Mouse (Mus musculus): ENCODE data around the gene Lkaaear1. TPM values are rescaled to one million over a fixed set of nuclear protein-coding genes. Genes with fewer than 3 reads are reported as not detected.
A peak's percentile ranks its signal among the peaks of the same experiment; 100 is the strongest.

The Lkaaear1 gene
- polyA plus RNA-seq, 1 experiment from 2014 or later, result not detected

- H3K79me2 ChIP-seq (ENCODE audit: inconsistent target), result no peaks in the 10 kb centered on the region
- no peak overlapping the region for H3K27ac ChIP-seq
- no peaks in the 10 kb centered on the region for H3K36me3 ChIP-seq (ENCODE audit: inconsistent target)
- WGBS (ENCODE audit: missing documents), result 90% methylated on average over 5 of the region's 5 CpGs
- no peak overlapping the region for H3K4me3 ChIP-seq (ENCODE audit: inconsistent target)
Observed at GRCm38 (mm10) chr2:181677096-181677754, 21.0 kb downstream of the Lkaaear1 start.

- Histone ChIP-seq H3K36me3 (ENCODE audit: inconsistent target) (no peaks in the 10 kb centered on the region), H3K4me3 (ENCODE audit: inconsistent target) (no peak overlapping the region), H3K79me2 (ENCODE audit: inconsistent target) (no peaks in the 10 kb centered on the region), H3K27ac (no peak overlapping the region)
- 44% methylated on average over 2 of the region's 2 CpGs for WGBS (ENCODE audit: missing documents)
Observed at GRCm38 (mm10) chr2:181676424-181676823, 21.8 kb downstream of the Lkaaear1 start.

GRCm38 (mm10) chr2:181675454-181675853 lies 22.8 kb downstream of the Lkaaear1 start:
- Histone ChIP-seq H3K36me3 (ENCODE audit: inconsistent target) (no peaks in the 10 kb centered on the region), H3K27ac (no peak overlapping the region), H3K79me2 (ENCODE audit: inconsistent target) (no peaks in the 10 kb centered on the region), H3K4me3 (ENCODE audit: inconsistent target) (peak overlapping the region; percentile 9; the same call in 1 of the 2 replicates)
- 1% methylated on average over 14 of the region's 14 CpGs for WGBS (ENCODE audit: missing documents)

GRCm38 (mm10) chr2:181674934-181675333 lies 23.3 kb downstream of the Lkaaear1 start:
- Histone ChIP-seq H3K36me3 (ENCODE audit: inconsistent target) (no peaks in the 10 kb centered on the region), H3K27ac (no peak overlapping the region), H3K79me2 (ENCODE audit: inconsistent target) (no peaks in the 10 kb centered on the region), H3K4me3 (ENCODE audit: inconsistent target) (no peak overlapping the region)
- WGBS (ENCODE audit: missing documents), result 86% methylated on average over 4 of the region's 4 CpGs

- H3K4me3 ChIP-seq (ENCODE audit: inconsistent target), result no peak overlapping the region
- no peak overlapping the region for H3K27ac ChIP-seq
- H3K79me2 ChIP-seq (ENCODE audit: inconsistent target), result no peaks in the 10 kb centered on the region
- WGBS (ENCODE audit: missing documents), result 100% methylated on average over 1 of the region's 1 CpGs
- no peaks in the 10 kb centered on the region for H3K36me3 ChIP-seq (ENCODE audit: inconsistent target)
Observed at GRCm38 (mm10) chr2:181673501-181673900, 24.7 kb downstream of the Lkaaear1 start.

GRCm38 (mm10) chr2:181671984-181672383 lies 26.3 kb downstream of the Lkaaear1 start:
- no peak overlapping the region for H3K27ac ChIP-seq
- WGBS (ENCODE audit: missing documents), result 78% methylated on average over 7 of the region's 7 CpGs
- H3K36me3 ChIP-seq (ENCODE audit: inconsistent target), result no peaks in the 10 kb centered on the region
- H3K4me3 ChIP-seq (ENCODE audit: inconsistent target), result no peak overlapping the region
- H3K79me2 ChIP-seq (ENCODE audit: inconsistent target), result no peaks in the 10 kb centered on the region

GRCm38 (mm10) chr2:181671326-181671725 lies 26.9 kb downstream of the Lkaaear1 start, which contains the start of gene Sox18:
Sox18 (minus strand) TSS chr2:181671640.
- 4% methylated on average over 39 of the region's 43 CpGs for WGBS (ENCODE audit: missing documents)
- no peak within 1 kb of the TSS for H3K4me3 ChIP-seq (ENCODE audit: inconsistent target)
- H3K27ac ChIP-seq, result no peak within 1 kb of the TSS

GRCm38 (mm10) chr2:181670913-181671311 lies 27.3 kb downstream of the Lkaaear1 start:
- H3K27ac ChIP-seq, result no peak overlapping the region
- WGBS (ENCODE audit: missing documents), result 2% methylated on average over 41 of the region's 41 CpGs
- no peak overlapping the region for H3K4me3 ChIP-seq (ENCODE audit: inconsistent target)
- H3K36me3 ChIP-seq (ENCODE audit: inconsistent target), result no peaks in the 10 kb centered on the region
- no peaks in the 10 kb centered on the region for H3K79me2 ChIP-seq (ENCODE audit: inconsistent target)

More at GRCm38 (mm10) chr2:181671326-181671725, 26.9 kb downstream of the Lkaaear1 start, which contains the start of gene Sox18:
- Histone ChIP-seq H3K79me2 (ENCODE audit: inconsistent target) (no peaks in the 10 kb centered on the region), H3K36me3 (ENCODE audit: inconsistent target) (no peaks in the 10 kb centered on the region)

GRCm38 (mm10) chr2:181670285-181670912 lies 27.8 kb downstream of the Lkaaear1 start:
- WGBS (ENCODE audit: missing documents), result 18% methylated on average over 55 of the region's 56 CpGs
- no peaks in the 10 kb centered on the region for H3K79me2 ChIP-seq (ENCODE audit: inconsistent target)
- no peak overlapping the region for H3K4me3 ChIP-seq (ENCODE audit: inconsistent target)
- no peaks in the 10 kb centered on the region for H3K36me3 ChIP-seq (ENCODE audit: inconsistent target)
- H3K27ac ChIP-seq, result no peak overlapping the region

- Histone ChIP-seq H3K36me3 (ENCODE audit: inconsistent target) (no peaks in the 10 kb centered on the region), H3K4me3 (ENCODE audit: inconsistent target) (no peak overlapping the region), H3K27ac (no peak overlapping the region), H3K79me2 (ENCODE audit: inconsistent target) (no peaks in the 10 kb centered on the region)
- 34% methylated on average over 4 of the region's 4 CpGs for WGBS (ENCODE audit: missing documents)
Observed at GRCm38 (mm10) chr2:181663298-181663630, 35.0 kb downstream of the Lkaaear1 start.

GRCm38 (mm10) chr2:181662620-181663297 lies 35.5 kb downstream of the Lkaaear1 start:
- no peak overlapping the region for H3K4me3 ChIP-seq (ENCODE audit: inconsistent target)
- 84% methylated on average over 3 of the region's 3 CpGs for WGBS (ENCODE audit: missing documents)
- H3K36me3 ChIP-seq (ENCODE audit: inconsistent target), result no peaks in the 10 kb centered on the region
- no peak overlapping the region for H3K27ac ChIP-seq
- no peaks in the 10 kb centered on the region for H3K79me2 ChIP-seq (ENCODE audit: inconsistent target)

- no peak overlapping the region for H3K4me3 ChIP-seq (ENCODE audit: inconsistent target)
- H3K79me2 ChIP-seq (ENCODE audit: inconsistent target), result no peaks in the 10 kb centered on the region
- H3K27ac ChIP-seq, result 0 out of 2 replicates have a peak overlapping the region, but pooled peaks have one; percentile 15
- 4% methylated on average over 9 of the region's 9 CpGs for WGBS (ENCODE audit: missing documents)
- peaks cover 10% of the 10 kb centered on the region for H3K36me3 ChIP-seq (ENCODE audit: inconsistent target)
Observed at GRCm38 (mm10) chr2:181659609-181660055, 38.6 kb downstream of the Lkaaear1 start.

GRCm38 (mm10) chr2:181658930-181659555 lies 39.2 kb downstream of the Lkaaear1 start:
- Histone ChIP-seq H3K36me3 (ENCODE audit: inconsistent target) (peaks cover 15% of the 10 kb centered on the region), H3K4me3 (ENCODE audit: inconsistent target) (no peak overlapping the region), H3K79me2 (ENCODE audit: inconsistent target) (no peaks in the 10 kb centered on the region), H3K27ac (0 out of 2 replicates have a peak overlapping the region, but pooled peaks have one; percentile 15)
- 31% methylated on average over 17 of the region's 17 CpGs for WGBS (ENCODE audit: missing documents)

- Histone ChIP-seq H3K36me3 (ENCODE audit: inconsistent target) (peaks cover 21% of the 10 kb centered on the region), H3K27ac (no peak overlapping the region), H3K4me3 (ENCODE audit: inconsistent target) (no peak overlapping the region), H3K79me2 (ENCODE audit: inconsistent target) (no peaks in the 10 kb centered on the region)
- WGBS (ENCODE audit: missing documents), result 95% methylated on average over 7 of the region's 7 CpGs
Observed at GRCm38 (mm10) chr2:181658528-181658927, 39.7 kb downstream of the Lkaaear1 start.

All from macrophage (primary cell).